Mouse (Mus musculus) liver, postnatal 0 days (tissue): ENCODE results near the gene Tmem51.

Experiments used
- CTCF ChIP-seq: sonication (generic); IDR thresholded peaks from 2 replicates; pipeline ENCODE4 v1.5.1; 2016; ENCODE audit warnings: antibody characterized with exemption, low read depth
- EP300 ChIP-seq: IDR thresholded peaks from 2 replicates; pipeline ENCODE4 v1.6.1; 2016; ENCODE audit warnings: antibody characterized with exemption, low read depth, mild to moderate bottlenecking

GRCm38 (mm10) chr4:142060455-142061378 lies 23.4 kb downstream of the Tmem51 start:
- TF ChIP-seq CTCF (no peak), EP300 (no peak)
